Mouse (Mus musculus) kidney, embryonic 16.5 days (tissue): ENCODE results near the gene Cerkl. TPM values are rescaled to one million over a fixed set of nuclear protein-coding genes. Genes with fewer than 3 reads are reported as not detected.

Experiments
- ATAC-seq: fragments of 200-750 bp; cut with Nextera tagmentation; 2 replicates; pipeline ENCODE4 v1.8.0; 2017; ENCODE audit warnings: moderate TSS enrichment; ENCODE audit not compliant: low FRiP score, low TSS enrichment
- H3K27ac ChIP-seq: fragments of 300-500 bp; sonication (generic); 2 replicates; pipeline ENCODE4 v1.5.1; 2014; ENCODE audit warnings: low read length
- H3K27me3 ChIP-seq: fragments of 300-500 bp; sonication (generic); 2 replicates; pipeline ENCODE4 v1.6.1; 2014; ENCODE audit warnings: low read length, control low read depth, mixed read lengths; ENCODE audit not compliant: insufficient read depth
- H3K36me3 ChIP-seq: fragments of 300-500 bp; sonication (generic); 2 replicates; pipeline ENCODE4 v1.6.1; 2014; ENCODE audit warnings: low read length, control low read depth, mixed read lengths; ENCODE audit not compliant: insufficient read depth
- H3K4me1 ChIP-seq: fragments of 300-500 bp; sonication (generic); 2 replicates; pipeline ENCODE4 v1.6.1; 2014; ENCODE audit warnings: low read length, control low read depth, mixed read lengths; ENCODE audit not compliant: insufficient read depth
- H3K4me2 ChIP-seq: fragments of 300-500 bp; sonication (generic); replicated peaks from 2 replicates; pipeline ENCODE4 v1.6.1; 2014; ENCODE audit warnings: low read depth, low read length
- H3K4me3 ChIP-seq: fragments of 300-500 bp; sonication (generic); 2 replicates; pipeline ENCODE4 v1.5.1; 2014; ENCODE audit warnings: mild to moderate bottlenecking, low read length
- H3K9ac ChIP-seq: fragments of 300-500 bp; sonication (generic); replicated peaks from 2 replicates; pipeline ENCODE4 v1.6.1; 2014; ENCODE audit warnings: low read length
- H3K9me3 ChIP-seq: fragments of 300-500 bp; sonication (generic); 2 replicates; pipeline ENCODE4 v1.6.1; 2016; ENCODE audit warnings: low read length, control low read depth
- WGBS: fragments of 180-500 bp; shearing (Covaris S2); extraction: QIAGEN DNeasy Blood & Tissue Kit; methylation state at CpG from one replicate; pipeline ENCODE4 v1.1.7; 2014; 5-methylcytosine and 5-hydroxymethylcytosine counted together
- polyA plus RNA-seq: library from polyadenylated mRNA; unstranded; fragments of >200 nt; fragmentation: Nextera tagmentation; extraction: Ambion mirVana; gene quantifications from 2 replicates; pipeline ENCODE4 v1.2.1, GENCODE M21; 2015

The Cerkl gene
- polyA plus RNA-seq, 1 experiment from 2014 or later, result 1.8 TPM

- whole genome bisulfite sequencing, result 31% methylated on average over 3 of the region's 3 CpGs
- Histone ChIP-seq H3K4me3 (no peak overlapping the region), H3K4me1 (peaks cover 13% of the 10 kb centered on the region; the same call in 1 of the 2 replicates), H3K27ac (no peak overlapping the region), H3K9me3 (no peaks in the 10 kb centered on the region), H3K9ac (no peak overlapping the region), H3K4me2 (no peak overlapping the region), H3K36me3 (no peaks in the 10 kb centered on the region), H3K27me3 (peaks cover 70% of the 10 kb centered on the region)
- ATAC-seq, result no peak
Observed at GRCm38 (mm10) chr2:79457932-79458331, 1.3 kb upstream of the Cerkl start.

- H3K4me1 ChIP-seq, result peaks cover 13% of the 10 kb centered on the region; the same call in 1 of the 2 replicates
- 49% methylated on average over 3 of the region's 3 CpGs for WGBS
- no peaks in the 10 kb centered on the region for H3K36me3 ChIP-seq
- no peak overlapping the region for H3K9ac ChIP-seq
- no peak overlapping the region for H3K4me2 ChIP-seq
- H3K27ac ChIP-seq, result no peak overlapping the region
- no peaks in the 10 kb centered on the region for H3K9me3 ChIP-seq
- no peak overlapping the region for H3K4me3 ChIP-seq
- no peak for ATAC-seq
- peaks cover 70% of the 10 kb centered on the region for H3K27me3 ChIP-seq
Observed at GRCm38 (mm10) chr2:79457434-79457833, 849 bp upstream of the Cerkl start.

- no peak overlapping the region for H3K4me3 ChIP-seq
- no peak overlapping the region for H3K27ac ChIP-seq
- no peak overlapping the region for H3K4me2 ChIP-seq
- no peaks in the 10 kb centered on the region for H3K9me3 ChIP-seq
- 2% methylated on average over 10 of the region's 10 CpGs for WGBS
- ATAC-seq, result no peak
- H3K4me1 ChIP-seq, result peaks cover 13% of the 10 kb centered on the region; the same call in 1 of the 2 replicates
- H3K9ac ChIP-seq, result no peak overlapping the region
- peaks cover 79% of the 10 kb centered on the region for H3K27me3 ChIP-seq
- no peaks in the 10 kb centered on the region for H3K36me3 ChIP-seq
Observed at GRCm38 (mm10) chr2:79455646-79456045, 939 bp downstream of the Cerkl start.

GRCm38 (mm10) chr2:79454786-79455446, 1.7 kb downstream of the Cerkl start:
- Histone ChIP-seq H3K9me3 (no peaks in the 10 kb centered on the region), H3K36me3 (no peaks in the 10 kb centered on the region), H3K27me3 (peaks cover 73% of the 10 kb centered on the region), H3K4me1 (peaks cover 13% of the 10 kb centered on the region; the same call in 1 of the 2 replicates), H3K27ac (no peak overlapping the region), H3K9ac (no peak overlapping the region), H3K4me3 (no peak overlapping the region), H3K4me2 (no peak overlapping the region)
- ATAC-seq, result no peak
- 13% methylated on average over 15 of the region's 15 CpGs for WGBS

GRCm38 (mm10) chr2:79453901-79454781, 2.4 kb downstream of the Cerkl start:
- Histone ChIP-seq H3K27ac (no peak overlapping the region), H3K9ac (no peak overlapping the region), H3K9me3 (no peaks in the 10 kb centered on the region), H3K4me1 (peaks cover 10% of the 10 kb centered on the region; the same call in 1 of the 2 replicates), H3K36me3 (no peaks in the 10 kb centered on the region), H3K4me3 (peak overlapping the region; percentile 50), H3K27me3 (peaks cover 69% of the 10 kb centered on the region), H3K4me2 (peak overlapping the region; percentile 84)
- ATAC-seq, result peak; percentile 98
- 1% methylated on average over 55 of the region's 55 CpGs for WGBS

GRCm38 (mm10) chr2:79451438-79451837, 5.1 kb downstream of the Cerkl start:
- no peak for ATAC-seq
- Histone ChIP-seq H3K4me3 (no peak overlapping the region), H3K9ac (no peak overlapping the region), H3K27ac (no peak overlapping the region), H3K4me1 (peaks cover under 1% of the 10 kb centered on the region; the same call in 1 of the 2 replicates), H3K4me2 (no peak overlapping the region), H3K36me3 (no peaks in the 10 kb centered on the region), H3K9me3 (no peaks in the 10 kb centered on the region), H3K27me3 (peaks cover 43% of the 10 kb centered on the region)
- 56% methylated on average over 5 of the region's 5 CpGs for WGBS

GRCm38 (mm10) chr2:79450684-79451394, 5.7 kb downstream of the Cerkl start:
- Histone ChIP-seq H3K36me3 (no peaks in the 10 kb centered on the region), H3K4me2 (no peak overlapping the region), H3K27me3 (peaks cover 37% of the 10 kb centered on the region), H3K9me3 (no peaks in the 10 kb centered on the region), H3K4me1 (no peaks in the 10 kb centered on the region; the same call in 1 of the 2 replicates), H3K9ac (no peak overlapping the region), H3K27ac (no peak overlapping the region), H3K4me3 (no peak overlapping the region)
- ATAC-seq, result no peak
- WGBS, result 68% methylated on average over 4 of the region's 4 CpGs

- Histone ChIP-seq H3K36me3 (no peaks in the 10 kb centered on the region), H3K9me3 (no peaks in the 10 kb centered on the region), H3K4me1 (no peaks in the 10 kb centered on the region; the same call in 1 of the 2 replicates), H3K27me3 (peaks cover 22% of the 10 kb centered on the region), H3K4me3 (no peak overlapping the region), H3K9ac (no peak overlapping the region), H3K4me2 (no peak overlapping the region), H3K27ac (no peak overlapping the region)
- no peak for ATAC-seq
- WGBS, result 71% methylated on average over 4 of the region's 4 CpGs
Observed at GRCm38 (mm10) chr2:79449371-79449770, 7.2 kb downstream of the Cerkl start.

- H3K4me2 ChIP-seq, result no peak overlapping the region
- ATAC-seq, result no peak
- 81% methylated on average over 1 of the region's 1 CpGs for WGBS
Observed at GRCm38 (mm10) chr2:79447198-79447597, 9.4 kb downstream of the Cerkl start.

More at GRCm38 (mm10) chr2:79447198-79447597, 9.4 kb downstream of the Cerkl start:
- no peaks in the 10 kb centered on the region for H3K36me3 ChIP-seq
- H3K4me1 ChIP-seq, result no peaks in the 10 kb centered on the region
- no peaks in the 10 kb centered on the region for H3K9me3 ChIP-seq
- H3K9ac ChIP-seq, result no peak overlapping the region
- no peak overlapping the region for H3K4me3 ChIP-seq
- H3K27ac ChIP-seq, result no peak overlapping the region
- H3K27me3 ChIP-seq, result peaks cover 14% of the 10 kb centered on the region
